Mouse (Mus musculus) kidney, embryonic 14.5 days (tissue): ENCODE results near the gene 5830411N06Rik. TPM values are rescaled to one million over a fixed set of nuclear protein-coding genes. Genes with fewer than 3 reads are reported as not detected.

Experiments used
- ATAC-seq: fragments of 200-750 bp; cut with Nextera tagmentation; 2 replicates; pipeline ENCODE4 v1.8.0; 2017; ENCODE audit warnings: moderate number of reproducible peaks, mild to moderate bottlenecking, moderate TSS enrichment, moderate library complexity; ENCODE audit not compliant: low FRiP score, low TSS enrichment
- H3K27ac ChIP-seq: fragments of 300-500 bp; sonication (generic); 2 replicates; pipeline ENCODE4 v1.5.1; 2014; ENCODE audit warnings: low read depth, mild to moderate bottlenecking, low read length, moderate library complexity, mixed read lengths
- H3K27me3 ChIP-seq: fragments of 300-500 bp; sonication (generic); 2 replicates; pipeline ENCODE4 v1.6.1; 2014; ENCODE audit warnings: mild to moderate bottlenecking, low read length; ENCODE audit not compliant: control insufficient read depth, insufficient read depth
- H3K36me3 ChIP-seq: fragments of 300-500 bp; sonication (generic); 2 replicates; pipeline ENCODE4 v1.6.1; 2014; ENCODE audit warnings: low read length, mixed read lengths; ENCODE audit not compliant: control insufficient read depth, insufficient read depth
- H3K4me1 ChIP-seq: fragments of 300-500 bp; sonication (generic); 2 replicates; pipeline ENCODE4 v1.6.1; 2014; ENCODE audit warnings: low read length, mixed read lengths; ENCODE audit not compliant: control insufficient read depth, insufficient read depth
- H3K4me2 ChIP-seq: fragments of 300-500 bp; sonication (generic); replicated peaks from 2 replicates; pipeline ENCODE4 v1.6.1; 2014; ENCODE audit warnings: low read depth, mild to moderate bottlenecking, low read length
- H3K4me3 ChIP-seq: fragments of 300-500 bp; sonication (generic); 2 replicates; pipeline ENCODE4 v1.5.1; 2014; ENCODE audit warnings: mild to moderate bottlenecking, low read length
- H3K9ac ChIP-seq: fragments of 300-500 bp; sonication (generic); 2 replicates; pipeline ENCODE4 v1.6.1; 2014; ENCODE audit warnings: low read depth, mild to moderate bottlenecking, low read length, moderate library complexity
- H3K9me3 ChIP-seq: fragments of 300-500 bp; sonication (generic); 2 replicates; pipeline ENCODE4 v1.6.1; 2016; ENCODE audit warnings: low read length; ENCODE audit not compliant: control insufficient read depth
- WGBS: fragments of 180-500 bp; shearing (Covaris S2); extraction: QIAGEN DNeasy Blood & Tissue Kit; methylation state at CpG from one replicate; pipeline ENCODE4 v1.1.7; 2014; 5-methylcytosine and 5-hydroxymethylcytosine counted together
- polyA plus RNA-seq: library from polyadenylated mRNA; unstranded; fragments of >200 nt; fragmentation: Nextera tagmentation; extraction: Ambion mirVana; gene quantifications from 2 replicates; pipeline ENCODE4 v1.2.1, GENCODE M21; 2014

5830411N06Rik gene
- not detected in 2 replicates for polyA plus RNA-seq

- Histone ChIP-seq H3K4me2 (no peak within 1 kb of the TSS), H3K4me1 (no peaks in the 10 kb centered on the region), H3K9ac (no peak within 1 kb of the TSS), H3K9me3 (no peaks in the 10 kb centered on the region; the same call in 1 of the 2 replicates), H3K4me3 (no peak within 1 kb of the TSS), H3K27me3 (no peaks in the 10 kb centered on the region), H3K27ac (no peak within 1 kb of the TSS), H3K36me3 (no peaks in the 10 kb centered on the region)
- ATAC-seq, result no peak
- WGBS, result 78% methylated on average over 4 of the region's 4 CpGs
Observed at GRCm38 (mm10) chr7:140247216-140247615, at the start of gene 5830411N06Rik. Gene 5830411N06Rik, plus strand, starts transcription at chr7:140247284.

DNA sequence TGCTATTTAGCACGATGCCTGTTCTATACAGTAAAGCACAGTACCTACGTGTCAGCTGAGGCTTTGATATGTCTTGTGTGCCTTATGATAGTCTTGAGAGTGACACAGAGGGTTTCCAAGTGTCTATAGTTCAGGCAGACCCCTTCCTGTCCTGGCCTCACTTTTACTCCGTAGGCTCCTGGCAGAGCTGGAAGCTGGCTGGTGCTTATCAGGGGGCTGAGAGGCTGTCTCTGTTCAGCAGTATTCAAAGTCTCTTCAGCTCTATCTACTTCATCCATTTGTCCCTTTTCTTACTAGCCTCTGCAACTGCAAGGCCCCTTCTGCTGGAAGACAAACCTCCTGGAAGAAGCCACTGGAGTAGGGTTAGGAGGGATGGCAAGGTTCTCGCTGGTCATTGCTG is 46.0 kb upstream of the 5830411N06Rik start:
- Histone ChIP-seq H3K27ac (no peak overlapping the region), H3K9ac (no peak overlapping the region), H3K4me1 (no peaks in the 10 kb centered on the region), H3K9me3 (no peaks in the 10 kb centered on the region), H3K36me3 (no peaks in the 10 kb centered on the region), H3K4me2 (no peak overlapping the region), H3K27me3 (no peaks in the 10 kb centered on the region), H3K4me3 (no peak overlapping the region)
- no peak for ATAC-seq
- 89% methylated on average over 4 of the region's 4 CpGs for WGBS

DNA sequence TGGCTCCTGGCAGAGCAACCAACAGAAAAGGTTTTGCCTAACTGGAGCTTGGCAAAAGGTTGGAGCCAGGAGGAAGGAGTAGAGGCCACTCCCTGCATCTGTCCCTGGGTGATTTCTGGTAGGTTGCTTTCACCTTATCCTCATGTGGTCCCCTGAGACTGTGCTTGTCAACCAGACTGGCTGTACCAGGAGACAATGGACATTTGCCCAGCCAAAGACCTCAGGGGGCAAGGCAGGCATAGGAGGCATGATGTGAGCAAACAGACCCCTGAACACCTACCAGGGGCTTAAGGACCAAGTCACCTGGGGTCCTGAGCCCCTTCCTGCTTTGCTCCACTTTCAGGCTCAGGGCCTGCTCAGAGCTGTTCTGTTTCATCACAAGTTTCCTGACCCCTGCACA is 41.2 kb upstream of the 5830411N06Rik start, which contains the start of gene Olfr524:
TSS of gene Olfr524 (minus strand) at position 101 of the 400 bp plus-strand sequence.
- no peaks in the 10 kb centered on the region for H3K4me1 ChIP-seq
- H3K27me3 ChIP-seq, result no peaks in the 10 kb centered on the region
- no peak within 1 kb of the TSS for H3K27ac ChIP-seq
- no peaks in the 10 kb centered on the region for H3K9me3 ChIP-seq
- no peak within 1 kb of the TSS for H3K4me3 ChIP-seq
- no peaks in the 10 kb centered on the region for H3K36me3 ChIP-seq
- ATAC-seq, result no peak
- no peak within 1 kb of the TSS for H3K9ac ChIP-seq
- H3K4me2 ChIP-seq, result no peak within 1 kb of the TSS

DNA sequence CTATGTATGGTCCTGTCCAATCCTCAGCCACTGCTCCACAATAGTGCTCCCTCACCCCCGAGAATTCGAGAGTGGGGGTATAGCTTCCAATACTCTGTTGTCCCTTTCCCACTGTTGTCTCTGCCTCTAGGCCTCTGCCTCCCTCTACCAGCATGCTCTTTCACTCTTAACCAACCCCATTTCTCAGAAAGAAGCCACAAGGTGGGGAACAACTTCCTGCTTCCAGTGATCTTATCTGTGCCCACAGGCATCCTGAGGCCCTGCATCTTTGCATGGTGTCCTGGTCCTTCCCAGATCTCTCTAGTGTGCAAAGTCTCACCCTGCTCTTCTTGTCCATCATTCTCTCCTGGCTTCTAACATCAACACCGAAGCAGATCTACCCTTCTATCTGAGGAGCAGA is 40.2 kb upstream of the 5830411N06Rik start:
- Histone ChIP-seq H3K4me1 (no peaks in the 10 kb centered on the region), H3K4me3 (no peak overlapping the region), H3K4me2 (no peak overlapping the region), H3K27ac (no peak overlapping the region), H3K9ac (no peak overlapping the region), H3K9me3 (no peaks in the 10 kb centered on the region), H3K36me3 (no peaks in the 10 kb centered on the region), H3K27me3 (no peaks in the 10 kb centered on the region)
- WGBS, result 83% methylated on average over 3 of the region's 3 CpGs
- ATAC-seq, result no peak

DNA sequence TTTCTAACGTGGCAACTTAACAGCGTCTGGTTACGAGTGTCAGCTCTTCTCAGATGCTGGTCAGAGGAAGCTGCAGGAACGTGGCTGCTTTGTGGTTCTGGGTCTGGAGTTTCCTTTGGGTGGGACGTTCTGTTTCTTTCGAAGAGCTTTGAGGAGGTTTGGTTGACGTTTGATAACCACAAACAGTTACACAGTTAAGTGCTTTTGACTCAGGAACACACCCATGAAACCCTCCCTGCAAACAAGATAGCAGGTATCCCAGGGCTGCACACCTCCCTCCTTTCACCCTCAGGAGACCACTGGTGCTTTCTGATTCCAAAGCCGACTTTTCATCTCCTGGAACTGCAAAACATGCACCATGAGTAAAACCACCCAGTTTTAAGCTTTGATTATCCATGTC is 38.9 kb upstream of the 5830411N06Rik start:
- H3K9me3 ChIP-seq, result no peaks in the 10 kb centered on the region
- H3K27me3 ChIP-seq, result no peaks in the 10 kb centered on the region
- no peaks in the 10 kb centered on the region for H3K4me1 ChIP-seq
- no peaks in the 10 kb centered on the region for H3K36me3 ChIP-seq
- no peak overlapping the region for H3K9ac ChIP-seq
- H3K27ac ChIP-seq, result no peak overlapping the region
- 77% methylated on average over 8 of the region's 8 CpGs for WGBS
- ATAC-seq, result no peak
- no peak overlapping the region for H3K4me3 ChIP-seq
- no peak overlapping the region for H3K4me2 ChIP-seq

DNA sequence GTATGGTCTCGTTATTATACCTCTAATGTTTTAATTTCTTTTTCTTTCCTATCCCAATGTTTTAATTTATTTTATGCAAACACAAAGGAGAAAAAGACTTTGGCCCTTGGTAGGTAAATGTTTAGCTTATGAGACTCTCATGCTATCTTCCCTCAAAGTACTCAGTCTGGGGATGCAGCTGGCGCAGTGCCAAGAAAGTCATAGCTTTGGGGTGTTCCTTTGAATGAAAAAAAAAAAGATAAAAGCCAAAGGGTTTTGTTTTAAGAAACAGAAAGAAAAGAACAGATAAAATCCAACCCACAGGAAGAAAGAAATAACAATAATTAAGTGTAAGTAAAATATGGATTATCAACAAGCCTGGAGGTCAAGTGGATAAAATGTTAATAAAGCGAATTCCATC is 38.4 kb upstream of the 5830411N06Rik start:
- H3K4me3 ChIP-seq, result no peak overlapping the region
- 85% methylated on average over 3 of the region's 3 CpGs for WGBS
- H3K9me3 ChIP-seq, result no peaks in the 10 kb centered on the region
- H3K36me3 ChIP-seq, result no peaks in the 10 kb centered on the region
- H3K4me1 ChIP-seq, result no peaks in the 10 kb centered on the region
- H3K9ac ChIP-seq, result no peak overlapping the region
- no peaks in the 10 kb centered on the region for H3K27me3 ChIP-seq
- ATAC-seq, result no peak
- H3K27ac ChIP-seq, result no peak overlapping the region
- H3K4me2 ChIP-seq, result no peak overlapping the region

DNA sequence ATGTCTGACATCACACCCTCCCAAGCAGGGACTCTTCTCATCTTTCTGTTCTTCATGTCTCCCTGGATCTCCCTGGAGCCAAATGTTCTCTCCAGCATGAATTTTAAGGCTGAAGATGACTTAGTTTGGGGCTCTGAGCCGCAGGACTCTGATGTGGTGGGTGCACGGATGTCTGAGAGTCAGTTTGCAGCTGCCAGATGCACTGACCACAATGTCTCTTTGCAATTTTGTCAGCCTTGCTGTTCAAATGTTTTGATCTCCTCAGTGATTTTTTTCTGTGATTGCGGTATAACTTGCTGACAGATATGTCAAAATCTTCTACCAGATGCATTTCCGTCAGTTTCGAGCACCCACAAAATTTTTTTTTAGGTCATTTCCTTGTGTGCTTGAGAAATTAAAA is 33.2 kb upstream of the 5830411N06Rik start:
- ATAC-seq, result no peak
- Histone ChIP-seq H3K9ac (no peak overlapping the region), H3K9me3 (no peaks in the 10 kb centered on the region), H3K36me3 (no peaks in the 10 kb centered on the region), H3K4me3 (no peak overlapping the region), H3K4me2 (no peak overlapping the region), H3K27ac (no peak overlapping the region), H3K27me3 (no peaks in the 10 kb centered on the region), H3K4me1 (no peaks in the 10 kb centered on the region)
- 84% methylated on average over 5 of the region's 5 CpGs for WGBS

- H3K4me1 ChIP-seq, result no peaks in the 10 kb centered on the region
Observed at GRCm38 (mm10) chr7:140217967-140218366, 29.1 kb upstream of the 5830411N06Rik start, which contains the start of gene Cd163l1. Gene Cd163l1, plus strand, starts transcription at chr7:140218267.

GRCm38 (mm10) chr7:140219268-140219667 is 27.8 kb upstream of the 5830411N06Rik start:
- H3K36me3 ChIP-seq, result no peaks in the 10 kb centered on the region
- H3K4me3 ChIP-seq, result no peak overlapping the region
- no peak overlapping the region for H3K4me2 ChIP-seq
- no peaks in the 10 kb centered on the region for H3K4me1 ChIP-seq
- H3K9ac ChIP-seq, result no peak overlapping the region
- no peak overlapping the region for H3K27ac ChIP-seq
- no peak for ATAC-seq
- no peaks in the 10 kb centered on the region for H3K9me3 ChIP-seq
- H3K27me3 ChIP-seq, result no peaks in the 10 kb centered on the region
- 10% methylated on average over 1 of the region's 1 CpGs for WGBS

More at GRCm38 (mm10) chr7:140217967-140218366, 29.1 kb upstream of the 5830411N06Rik start, which contains the start of gene Cd163l1:
- Histone ChIP-seq H3K4me2 (no peak within 1 kb of the TSS), H3K9ac (no peak within 1 kb of the TSS), H3K9me3 (no peaks in the 10 kb centered on the region), H3K27ac (no peak within 1 kb of the TSS), H3K27me3 (no peaks in the 10 kb centered on the region), H3K36me3 (no peaks in the 10 kb centered on the region), H3K4me3 (no peak within 1 kb of the TSS)
- ATAC-seq, result no peak
- WGBS, result 86% methylated on average over 2 of the region's 2 CpGs
